Mouse (Mus musculus): ENCODE data around the gene Dph2.

The Dph2 gene

DNA sequence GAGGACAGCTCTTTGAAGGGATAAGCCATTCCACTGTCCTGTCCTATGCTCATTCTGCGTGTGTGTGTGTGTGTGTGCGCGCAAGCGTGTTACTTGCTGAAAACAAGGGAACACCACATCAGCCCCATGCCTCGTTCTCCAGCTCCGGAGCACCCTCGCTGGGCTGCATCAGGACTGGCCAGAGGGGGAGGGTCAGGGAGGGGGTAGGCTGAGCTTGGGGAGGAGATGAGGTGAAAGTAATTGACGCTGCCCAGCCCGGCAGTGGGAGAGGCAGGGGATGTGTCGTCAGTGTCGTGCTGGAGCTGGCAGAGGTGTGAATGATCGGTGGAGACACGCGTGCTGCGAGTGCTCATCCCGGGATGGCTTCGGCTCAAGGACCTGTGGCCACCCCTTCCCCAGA, 42.8 kb downstream of the Dph2 start:
- in situ Hi-C loops (cut with MboI; ENCODE audit: low pct_unique_long_range_greater_than_20kb in 1 of 2, low sequenced_read_pairs in 2 of 2, unreplicated experiment in 1 of 2), result no loop called here

DNA sequence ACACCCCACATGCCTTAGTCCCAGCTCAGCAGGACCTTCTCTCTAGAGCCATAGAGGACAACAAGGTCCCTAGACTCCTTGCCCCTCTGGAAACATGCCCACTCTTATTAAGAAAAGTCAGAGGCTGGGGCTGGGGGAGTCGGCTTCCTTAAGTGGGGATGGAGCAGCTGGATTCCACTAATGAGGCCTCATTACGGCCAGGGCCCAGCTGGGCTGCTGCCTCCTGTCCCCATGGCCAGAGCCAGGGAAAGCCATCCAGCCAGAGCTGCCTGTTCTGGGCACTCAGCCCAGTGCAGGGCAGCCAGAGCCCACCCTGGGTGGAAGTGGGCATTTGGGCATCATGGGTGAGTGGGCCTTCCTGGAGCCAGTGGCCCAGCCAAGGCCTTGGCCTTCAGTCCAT, 44.8 kb downstream of the Dph2 start:
- in situ Hi-C loops (cut with MboI; ENCODE audit: low pct_unique_long_range_greater_than_20kb in 1 of 2, low sequenced_read_pairs in 2 of 2, unreplicated experiment in 1 of 2), result no loop called here

DNA sequence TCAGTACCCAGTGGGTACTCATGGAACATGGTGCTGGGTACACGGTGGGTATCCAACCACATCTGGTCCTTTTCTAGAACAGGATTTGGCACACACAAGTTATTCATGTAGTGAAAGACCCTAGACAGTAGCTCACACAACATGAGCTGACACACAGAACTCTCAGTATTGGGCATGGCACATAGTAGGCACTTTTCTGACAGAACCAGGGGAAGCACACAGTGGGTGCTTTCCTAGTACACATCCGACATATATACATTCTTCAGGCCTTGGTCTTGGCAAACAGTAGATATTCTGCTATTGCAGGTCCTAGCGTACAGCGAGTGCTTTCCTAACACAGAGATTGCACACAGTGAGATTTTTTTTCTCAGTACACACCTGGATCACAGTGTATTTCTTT, 45.6 kb downstream of the Dph2 start:
- in situ Hi-C loops (cut with MboI; ENCODE audit: low pct_unique_long_range_greater_than_20kb in 1 of 2, low sequenced_read_pairs in 2 of 2, unreplicated experiment in 1 of 2), result no loop called here

DNA sequence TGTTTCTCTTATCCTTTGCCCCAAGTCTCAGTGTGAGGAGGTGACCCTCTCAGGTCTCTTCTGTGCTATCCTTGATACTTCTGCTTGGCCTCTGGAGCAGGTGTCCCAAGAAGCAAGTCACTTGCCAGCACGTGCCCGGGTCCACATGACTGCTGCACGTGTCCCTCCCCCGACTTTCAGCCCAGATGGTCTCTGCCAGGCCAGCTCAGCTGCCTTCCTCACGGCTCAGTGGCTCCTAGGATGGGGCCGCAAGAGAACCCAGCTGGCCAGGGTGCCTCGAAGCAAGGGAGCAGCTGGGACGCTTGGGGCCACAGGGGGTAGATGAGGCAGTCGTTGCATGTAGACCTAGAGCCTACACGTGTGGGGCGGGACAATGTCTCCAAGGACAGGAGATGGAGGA, 46.5 kb downstream of the Dph2 start:
- in situ Hi-C loops (cut with MboI; ENCODE audit: low pct_unique_long_range_greater_than_20kb in 1 of 2, low sequenced_read_pairs in 2 of 2, unreplicated experiment in 1 of 2), result no loop called here

DNA sequence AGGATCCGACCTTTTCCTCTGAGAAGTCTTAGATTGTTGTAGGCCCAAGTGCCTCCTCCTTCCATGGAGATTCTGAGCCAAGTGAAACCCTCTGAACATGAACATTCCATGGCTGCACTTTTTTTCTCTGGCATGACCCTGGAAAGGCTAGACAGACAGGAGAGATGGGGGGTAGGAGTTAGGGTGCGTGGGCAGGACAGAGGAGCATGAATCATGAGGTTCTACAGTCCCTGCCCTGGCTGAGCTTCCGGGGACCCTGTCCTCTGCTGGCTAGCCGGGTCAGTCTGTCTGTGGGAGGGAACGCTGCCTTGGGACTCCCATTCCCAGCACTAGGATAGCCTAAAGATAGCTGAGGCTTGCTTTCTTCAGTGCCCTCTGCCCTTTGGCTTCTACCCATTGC, 47.4 kb downstream of the Dph2 start:
- in situ Hi-C loops (cut with MboI; ENCODE audit: low pct_unique_long_range_greater_than_20kb in 1 of 2, low sequenced_read_pairs in 2 of 2, unreplicated experiment in 1 of 2), result no loop called here

DNA sequence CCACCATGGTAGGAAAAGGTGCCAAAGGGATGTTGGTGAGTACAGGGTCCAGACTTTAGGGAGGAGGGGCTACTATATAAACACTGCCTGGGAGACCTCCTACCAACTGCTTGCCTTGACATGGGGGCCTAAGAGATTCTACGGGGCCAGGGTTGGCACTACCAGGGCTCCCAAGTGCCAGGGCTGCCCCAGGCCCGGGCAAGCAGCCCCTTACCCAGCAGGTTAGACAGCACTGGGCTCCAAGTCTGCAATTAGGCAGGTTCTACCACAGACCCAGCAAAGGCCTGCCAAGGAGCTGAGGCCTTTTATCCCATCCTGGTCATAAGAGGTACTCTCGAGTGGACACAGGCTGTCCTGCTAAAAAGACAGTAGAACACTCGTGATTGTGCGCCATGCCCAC, 48.7 kb downstream of the Dph2 start:
- in situ Hi-C loops (cut with MboI; ENCODE audit: low pct_unique_long_range_greater_than_20kb in 1 of 2, low sequenced_read_pairs in 2 of 2, unreplicated experiment in 1 of 2), result no loop called here

DNA sequence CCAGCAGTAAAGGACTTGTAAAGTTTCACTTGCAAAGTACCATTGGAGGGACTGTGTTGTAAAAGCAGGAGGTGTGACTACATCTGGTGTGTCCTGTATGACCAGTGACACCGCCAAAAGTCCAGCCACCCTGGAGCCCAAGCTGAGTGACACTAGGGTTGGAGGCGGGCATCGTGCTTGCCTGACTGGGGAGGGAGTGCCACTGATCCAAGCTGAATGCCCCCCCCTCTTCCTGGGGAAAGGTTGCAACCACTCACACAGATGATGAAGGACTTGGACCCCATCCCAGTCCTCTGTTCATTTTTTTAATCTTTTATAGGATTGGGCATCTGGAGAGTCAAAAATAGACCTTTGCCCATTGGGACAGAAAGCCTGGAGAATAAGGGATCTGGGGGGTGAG, 50.3 kb downstream of the Dph2 start:
- in situ Hi-C loops (cut with MboI; ENCODE audit: low pct_unique_long_range_greater_than_20kb in 1 of 2, low sequenced_read_pairs in 2 of 2, unreplicated experiment in 1 of 2), result no loop called here

DNA sequence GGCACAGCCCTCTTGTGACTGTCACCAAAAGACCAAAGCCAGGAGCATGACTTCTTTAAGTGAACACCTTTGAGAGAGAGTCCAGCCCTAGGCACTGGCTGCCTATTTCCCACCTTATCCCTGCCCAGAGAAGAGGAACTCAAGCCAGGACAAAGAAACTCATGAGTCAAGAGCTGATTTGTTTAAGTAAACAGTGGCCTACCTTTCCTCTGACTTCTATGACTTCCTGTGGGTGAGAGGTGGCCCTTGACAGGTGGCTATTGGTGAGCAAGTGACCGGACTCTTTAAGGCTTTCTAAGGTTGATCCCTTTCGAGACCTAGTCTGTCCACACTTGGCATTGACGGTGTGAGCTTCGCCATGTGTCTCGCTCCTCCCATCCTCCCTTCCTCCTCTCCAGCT, 51.0 kb downstream of the Dph2 start:
- in situ Hi-C loops (cut with MboI; ENCODE audit: low pct_unique_long_range_greater_than_20kb in 1 of 2, low sequenced_read_pairs in 2 of 2, unreplicated experiment in 1 of 2), result no loop called here

DNA sequence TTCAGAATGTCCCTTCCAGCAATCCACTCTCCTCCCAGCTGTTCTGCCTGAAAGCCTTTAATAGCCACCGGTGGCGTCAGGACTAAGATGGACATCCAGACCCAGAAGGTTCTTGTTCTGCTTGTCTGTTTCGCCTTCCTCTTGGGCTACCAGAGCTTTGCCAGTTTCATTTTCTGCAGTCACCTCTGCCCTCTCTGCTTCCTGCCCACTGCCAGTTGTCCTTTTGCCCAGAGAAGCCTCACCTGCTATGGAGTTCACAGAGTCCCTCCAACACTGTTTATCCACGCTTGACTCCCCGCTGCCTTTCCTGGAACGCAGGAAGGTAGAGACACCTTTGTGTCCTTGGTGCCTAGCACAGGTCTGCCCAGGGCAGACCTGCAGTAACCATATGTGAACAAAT, 52.5 kb downstream of the Dph2 start:
- in situ Hi-C loops (cut with MboI; ENCODE audit: low pct_unique_long_range_greater_than_20kb in 1 of 2, low sequenced_read_pairs in 2 of 2, unreplicated experiment in 1 of 2), result loop anchor here in 1 of 2 experiments (10.0 kb wide), 1 partner anchor 245 kb away; no protein-coding TSS in a partner anchor
